Mouse (Mus musculus) intestine, embryonic 14.5 days (tissue): Measurements from ENCODE around the gene Thsd7b. TPM values are rescaled to one million over a fixed set of nuclear protein-coding genes. Genes with fewer than 3 reads are reported as not detected.

Experiments used
- ATAC-seq: fragments of 200-750 bp; cut with Nextera tagmentation; replicated peaks from 2 replicates; pipeline ENCODE4 v1.8.0; 2017; ENCODE audit warnings: low read depth, moderate number of reproducible peaks, moderate TSS enrichment, moderate library complexity; ENCODE audit not compliant: low FRiP score, low TSS enrichment
- DNase-seq: peaks from one replicate; pipeline ENCODE4 v3.0.0-alpha.2; 2018; ENCODE audit warnings: low spot score
- H3K27ac ChIP-seq: fragments of 300-500 bp; sonication (generic); 2 replicates; pipeline ENCODE4 v1.5.1; 2014; ENCODE audit warnings: low read depth, mild to moderate bottlenecking, control low read depth
- H3K27me3 ChIP-seq: fragments of 300-500 bp; sonication (generic); replicated peaks from 2 replicates; pipeline ENCODE4 v1.6.1; 2014; ENCODE audit warnings: low read length, control low read depth; ENCODE audit not compliant: control insufficient read depth, insufficient read depth
- H3K36me3 ChIP-seq: fragments of 300-500 bp; sonication (generic); 2 replicates; pipeline ENCODE4 v1.6.1; 2014; ENCODE audit warnings: low read length, control low read depth; ENCODE audit not compliant: control insufficient read depth, insufficient read depth
- H3K4me1 ChIP-seq: fragments of 300-500 bp; sonication (generic); replicated peaks from 2 replicates; pipeline ENCODE4 v1.6.1; 2014; ENCODE audit warnings: low read length, control low read depth, mixed read lengths; ENCODE audit not compliant: control insufficient read depth, insufficient read depth
- H3K4me2 ChIP-seq: fragments of 300-500 bp; sonication (generic); 2 replicates; pipeline ENCODE4 v1.6.1; 2014; ENCODE audit warnings: low read length
- H3K4me3 ChIP-seq: fragments of 300-500 bp; sonication (generic); 2 replicates; pipeline ENCODE4 v1.5.1; 2014; ENCODE audit warnings: low read depth, low read length, control low read depth, mixed read lengths
- H3K9ac ChIP-seq: fragments of 300-500 bp; sonication (generic); 2 replicates; pipeline ENCODE4 v1.6.1; 2014; ENCODE audit warnings: mild to moderate bottlenecking, low read length
- H3K9me3 ChIP-seq: fragments of 300-500 bp; sonication (generic); 2 replicates; pipeline ENCODE4 v1.6.1; 2016; ENCODE audit warnings: low read length, control low read depth; ENCODE audit not compliant: control insufficient read depth
- WGBS: fragments of 180-500 bp; shearing (Covaris S2); extraction: QIAGEN DNeasy Blood & Tissue Kit; methylation state at CpG from one replicate; pipeline ENCODE4 v1.1.7; 2014; 5-methylcytosine and 5-hydroxymethylcytosine counted together
- polyA plus RNA-seq: library from polyadenylated mRNA; unstranded; fragments of >200 nt; fragmentation: Nextera tagmentation; extraction: Ambion mirVana; gene quantifications from 2 replicates; pipeline ENCODE4 v1.2.1, GENCODE M21; 2014

The Thsd7b gene
- polyA plus RNA-seq, 1 experiment from 2014 or later, result 1.0 TPM

DNA sequence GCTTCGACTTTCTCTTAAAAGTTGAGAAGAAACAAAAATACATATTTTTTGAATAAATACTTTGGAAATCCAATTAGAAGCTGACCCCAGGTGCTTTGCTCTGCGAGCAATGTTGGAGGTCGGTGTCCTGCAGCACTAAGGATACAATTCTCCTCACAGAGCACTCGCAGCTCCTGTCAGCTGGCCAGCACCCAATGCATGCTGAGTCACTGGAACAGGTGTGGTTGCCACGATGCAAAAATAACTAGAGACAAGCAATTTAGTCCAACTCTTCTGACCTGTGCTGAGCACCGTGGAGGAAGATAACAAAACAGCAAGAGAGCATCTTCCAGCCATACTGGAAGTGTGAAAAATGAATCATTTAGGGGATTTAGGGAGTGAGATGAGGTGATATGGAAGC, 594.6 kb downstream of the Thsd7b start:
- ATAC-seq, result no peak
- Histone ChIP-seq H3K9ac (no peak overlapping the region), H3K4me1 (no peaks in the 10 kb centered on the region), H3K4me2 (no peak overlapping the region), H3K27ac (no peak overlapping the region), H3K27me3 (no peaks in the 10 kb centered on the region), H3K4me3 (no peak overlapping the region), H3K36me3 (no peaks in the 10 kb centered on the region), H3K9me3 (no peaks in the 10 kb centered on the region)
- WGBS, result 77% methylated on average over 6 of the region's 6 CpGs
- no peak for DNase-seq

DNA sequence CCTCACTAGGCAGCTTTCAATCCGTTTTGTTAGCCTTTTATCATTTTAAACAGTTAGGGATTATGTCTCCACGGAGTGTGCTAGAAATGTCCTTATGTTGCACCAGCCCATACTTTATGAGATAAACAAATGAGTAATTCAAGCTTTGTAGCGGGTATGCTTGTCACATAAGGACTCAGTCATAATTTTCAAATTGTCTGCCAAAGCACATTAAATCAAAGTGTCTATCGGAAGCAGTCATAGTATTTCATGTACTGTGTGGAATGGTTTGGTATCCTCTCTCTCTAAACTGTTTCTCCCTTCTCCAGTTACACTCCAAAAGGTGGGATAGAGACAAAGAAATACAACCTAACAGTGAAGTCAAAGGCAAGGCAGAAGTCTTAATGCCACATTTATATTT, 601.3 kb downstream of the Thsd7b start:
- no peak overlapping the region for H3K9ac ChIP-seq
- H3K36me3 ChIP-seq, result no peaks in the 10 kb centered on the region
- no peaks in the 10 kb centered on the region for H3K4me1 ChIP-seq
- no peak overlapping the region for H3K4me3 ChIP-seq
- no peak overlapping the region for H3K4me2 ChIP-seq
- 63% methylated on average over 4 of the region's 4 CpGs for WGBS
- DNase-seq (no peak), ATAC-seq (no peak)
- H3K27ac ChIP-seq, result no peak overlapping the region
- H3K9me3 ChIP-seq, result no peaks in the 10 kb centered on the region
- no peaks in the 10 kb centered on the region for H3K27me3 ChIP-seq

DNA sequence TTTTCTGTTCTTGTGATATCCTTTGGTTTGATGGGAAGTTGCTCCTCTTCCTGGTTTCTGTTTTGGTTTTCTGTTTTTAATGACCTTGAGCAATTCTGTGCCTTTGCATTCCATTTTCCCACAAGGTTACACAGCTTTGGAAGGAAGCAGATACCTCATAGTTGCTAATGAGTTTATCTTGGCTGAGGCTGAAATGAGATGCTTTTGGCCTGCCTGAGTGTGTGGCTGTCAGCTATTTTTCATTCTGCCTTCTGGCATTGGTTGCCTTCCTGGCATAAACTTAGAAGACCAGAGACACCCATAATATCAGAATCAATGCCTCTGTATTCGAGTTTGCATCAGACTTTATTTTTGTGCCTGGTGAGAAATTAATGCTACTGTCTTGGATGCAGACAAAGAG, 614.8 kb downstream of the Thsd7b start:
- no peak overlapping the region for H3K9ac ChIP-seq
- H3K9me3 ChIP-seq, result no peaks in the 10 kb centered on the region
- no peak for ATAC-seq
- no peak for DNase-seq
- no peak overlapping the region for H3K4me3 ChIP-seq
- H3K36me3 ChIP-seq, result no peaks in the 10 kb centered on the region
- H3K4me1 ChIP-seq, result no peaks in the 10 kb centered on the region
- WGBS, result 64% methylated on average over 1 of the region's 1 CpGs
- H3K27me3 ChIP-seq, result no peaks in the 10 kb centered on the region
- H3K4me2 ChIP-seq, result no peak overlapping the region
- no peak overlapping the region for H3K27ac ChIP-seq

- no peak overlapping the region for H3K4me2 ChIP-seq
- no peaks in the 10 kb centered on the region for H3K36me3 ChIP-seq
- no peak overlapping the region for H3K9ac ChIP-seq
- no peak overlapping the region for H3K4me3 ChIP-seq
- H3K27ac ChIP-seq, result no peak overlapping the region
- no peaks in the 10 kb centered on the region for H3K27me3 ChIP-seq
- H3K4me1 ChIP-seq, result no peaks in the 10 kb centered on the region
- WGBS, result 85% methylated on average over 5 of the region's 5 CpGs
- H3K9me3 ChIP-seq, result no peaks in the 10 kb centered on the region
- ATAC-seq (no peak), DNase-seq (no peak)
Measured at GRCm38 (mm10) chr1:129898121-129898520, 625.0 kb downstream of the Thsd7b start.

GRCm38 (mm10) chr1:129915484-129915883, 642.4 kb downstream of the Thsd7b start:
- Histone ChIP-seq H3K9me3 (no peaks in the 10 kb centered on the region), H3K4me3 (no peak overlapping the region), H3K27me3 (no peaks in the 10 kb centered on the region), H3K36me3 (no peaks in the 10 kb centered on the region), H3K4me2 (no peak overlapping the region), H3K4me1 (no peaks in the 10 kb centered on the region), H3K27ac (no peak overlapping the region), H3K9ac (no peak overlapping the region)
- 32% methylated on average over 4 of the region's 4 CpGs for WGBS
- no peak for DNase-seq
- no peak for ATAC-seq

DNA sequence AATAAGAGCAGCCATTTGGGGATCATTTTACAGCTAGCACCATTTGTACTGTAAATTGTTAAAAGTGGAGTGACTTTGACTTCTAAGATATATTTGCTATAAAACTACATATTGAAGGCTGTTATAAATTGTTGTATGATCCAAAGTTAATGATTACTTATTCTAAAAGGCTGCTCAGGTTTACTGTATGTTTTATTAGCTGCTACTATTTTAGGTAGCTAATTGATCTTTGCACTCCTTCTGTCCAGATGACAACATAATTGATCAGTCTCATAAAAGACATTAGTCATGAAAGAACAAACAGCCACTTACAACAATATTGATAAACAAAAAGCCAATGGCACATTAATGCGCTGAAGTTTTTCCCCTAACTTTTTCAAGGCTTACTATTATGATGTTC, 644.5 kb downstream of the Thsd7b start:
- H3K36me3 ChIP-seq, result no peaks in the 10 kb centered on the region
- H3K27me3 ChIP-seq, result no peaks in the 10 kb centered on the region
- DNase-seq, result no peak
- H3K27ac ChIP-seq, result no peak overlapping the region
- no peaks in the 10 kb centered on the region for H3K4me1 ChIP-seq
- H3K9me3 ChIP-seq, result no peaks in the 10 kb centered on the region
- H3K9ac ChIP-seq, result no peak overlapping the region
- H3K4me3 ChIP-seq, result no peak overlapping the region
- H3K4me2 ChIP-seq, result no peak overlapping the region
- WGBS, result 96% methylated on average over 1 of the region's 1 CpGs
- no peak for ATAC-seq

GRCm38 (mm10) chr1:129919385-129919784, 646.3 kb downstream of the Thsd7b start:
- ATAC-seq (no peak), DNase-seq (no peak)
- H3K27me3 ChIP-seq, result no peaks in the 10 kb centered on the region
- no peak overlapping the region for H3K9ac ChIP-seq
- no peaks in the 10 kb centered on the region for H3K9me3 ChIP-seq
- H3K4me1 ChIP-seq, result no peaks in the 10 kb centered on the region
- 64% methylated on average over 1 of the region's 1 CpGs for WGBS
- H3K27ac ChIP-seq, result no peak overlapping the region
- no peaks in the 10 kb centered on the region for H3K36me3 ChIP-seq
- H3K4me3 ChIP-seq, result no peak overlapping the region
- H3K4me2 ChIP-seq, result no peak overlapping the region

DNA sequence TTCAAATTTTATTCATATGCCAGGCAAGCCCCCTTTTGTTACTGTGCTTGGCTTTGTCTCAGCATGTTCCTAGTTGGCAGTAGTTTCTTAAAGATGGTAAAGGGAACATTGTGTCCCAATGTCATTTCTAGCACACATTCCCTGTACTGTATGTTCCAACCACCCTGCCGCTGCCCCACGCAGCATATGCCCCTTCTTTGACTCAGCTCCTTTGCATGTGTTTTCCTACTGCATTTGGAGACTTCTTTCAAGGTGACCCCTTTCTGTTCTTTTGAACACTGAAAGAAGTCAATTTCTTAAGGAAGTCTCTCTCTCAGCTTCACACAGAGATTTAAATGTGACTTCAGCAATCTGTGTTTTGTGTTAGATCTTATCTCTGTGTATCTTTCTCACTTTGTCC, 657.9 kb downstream of the Thsd7b start:
- Histone ChIP-seq H3K4me1 (no peaks in the 10 kb centered on the region), H3K27ac (no peak overlapping the region), H3K27me3 (no peaks in the 10 kb centered on the region), H3K36me3 (no peaks in the 10 kb centered on the region), H3K4me2 (no peak overlapping the region), H3K4me3 (no peak overlapping the region), H3K9ac (no peak overlapping the region), H3K9me3 (no peaks in the 10 kb centered on the region)
- 87% methylated on average over 2 of the region's 2 CpGs for WGBS
- no peak for ATAC-seq
- DNase-seq, result no peak

- no peak overlapping the region for H3K4me3 ChIP-seq
- H3K4me2 ChIP-seq, result no peak overlapping the region
- DNase-seq, result no peak
- H3K36me3 ChIP-seq, result no peaks in the 10 kb centered on the region
- H3K9me3 ChIP-seq, result no peaks in the 10 kb centered on the region
- no peak overlapping the region for H3K27ac ChIP-seq
- H3K9ac ChIP-seq, result no peak overlapping the region
- ATAC-seq, result no peak
- H3K4me1 ChIP-seq, result no peaks in the 10 kb centered on the region
- WGBS, result 69% methylated on average over 9 of the region's 9 CpGs
- H3K27me3 ChIP-seq, result no peaks in the 10 kb centered on the region
Measured at GRCm38 (mm10) chr1:129943116-129943515, 670.0 kb downstream of the Thsd7b start.
